Mouse (Mus musculus) thymus, postnatal 14 days (tissue): ENCODE results near the gene Ankfy1.

ENCODE experiments used
- DNase-seq: peaks from one replicate; pipeline ENCODE4 v3.0.0; 2021

Gene Ankfy1

GRCm38 (mm10) chr11:72796296-72796687, 106.5 kb downstream of the Ankfy1 start:
- no peak for DNase-seq

- DNase-seq: no peak
Measured at GRCm38 (mm10) chr11:72796773-72797338, 107.0 kb downstream of the Ankfy1 start.

- no peak for DNase-seq
Measured at GRCm38 (mm10) chr11:72798112-72798511, 108.3 kb downstream of the Ankfy1 start.

- no peak for DNase-seq
Measured at GRCm38 (mm10) chr11:72801182-72801581, 111.4 kb downstream of the Ankfy1 start.

GRCm38 (mm10) chr11:72803038-72803437, 113.2 kb downstream of the Ankfy1 start:
- no peak for DNase-seq

- DNase-seq: no peak
Measured at GRCm38 (mm10) chr11:72804586-72804985, 114.8 kb downstream of the Ankfy1 start.

GRCm38 (mm10) chr11:72805232-72805631, 115.4 kb downstream of the Ankfy1 start:
- DNase-seq: no peak

- no peak for DNase-seq
Measured at GRCm38 (mm10) chr11:72806556-72806955, 116.8 kb downstream of the Ankfy1 start.

- DNase-seq: no peak
Measured at GRCm38 (mm10) chr11:72807992-72808391, 118.2 kb downstream of the Ankfy1 start.

GRCm38 (mm10) chr11:72813687-72814086, 123.9 kb downstream of the Ankfy1 start:
- DNase-seq: no peak

- peak; percentile 14 for DNase-seq
Measured at GRCm38 (mm10) chr11:72814188-72814587, 124.4 kb downstream of the Ankfy1 start.

- no peak for DNase-seq
Measured at GRCm38 (mm10) chr11:72816859-72817258, 127.1 kb downstream of the Ankfy1 start.

- no peak for DNase-seq
Measured at GRCm38 (mm10) chr11:72818067-72818466, 128.3 kb downstream of the Ankfy1 start.

- no peak for DNase-seq
Measured at GRCm38 (mm10) chr11:72821041-72821440, 131.2 kb downstream of the Ankfy1 start.
